Mouse (Mus musculus) urinary bladder, postnatal 0 days (tissue): ENCODE data around the gene Mpc2. TPM values are rescaled to one million over a fixed set of nuclear protein-coding genes. Genes with fewer than 3 reads are reported as not detected.

ENCODE experiments used
- polyA plus RNA-seq: library from polyadenylated mRNA; unstranded; fragments of >200 nt; fragmentation: Nextera tagmentation; extraction: Ambion mirVana; gene quantifications from 2 replicates; pipeline ENCODE4 v1.2.1, GENCODE M21; 2015

Mpc2 gene
- 153 and 169 TPM in 2 replicates for polyA plus RNA-seq

GRCm38 (mm10) chr1:165460360-165460800, at the start of gene Mpc2, which contains the start of gene Dcaf6:
Gene Mpc2 (plus strand): TSS chr1:165460637.
Gene Dcaf6 (minus strand): TSS chr1:165460475.

GRCm38 (mm10) chr1:165484688-165485233, 24.3 kb downstream of the Mpc2 start, which contains the start of gene Adcy10:
Gene Adcy10 (plus strand): TSS chr1:165485183.

Other genes starting within 250 kb of the Mpc2 start
- 68.1 and 71.8 TPM in 2 replicates for gene Tiprl, start 223.6 kb upstream of the Mpc2 start, polyA plus RNA-seq
- 0.77 and 0.91 TPM in 2 replicates for gene Gpr161, start 164.8 kb upstream of the Mpc2 start, polyA plus RNA-seq
- 15.2 TPM in 2 replicates for gene Dcaf6, start 162 bp upstream of the Mpc2 start, polyA plus RNA-seq
- gene Adcy10, start 24.5 kb downstream of the Mpc2 start, polyA plus RNA-seq: not detected in 2 replicates
- gene Mpzl1, start 173.9 kb downstream of the Mpc2 start, polyA plus RNA-seq: 90.7 and 98.8 TPM in 2 replicates
- 12.0 and 14.4 TPM in 2 replicates for gene Rcsd1, start 249.1 kb downstream of the Mpc2 start, polyA plus RNA-seq